Mouse (Mus musculus) embryo, embryonic 10.5 days (tissue): Measurements from ENCODE around the gene Rnf187.
"Not testable (repeated sequence)": the region's sequence is repeated elsewhere in the genome, so short reads cannot be mapped to it uniquely, and the experiment has no call there.

Source experiments
- DNase-seq: peaks from one replicate; pipeline ENCODE4 v3.0.0-alpha.2; 2015; ENCODE audit warnings: low spot score

Gene Rnf187

GRCm38 (mm10) chr11:58965001-58965760 lies 26.5 kb upstream of the Rnf187 start:
- DNase-seq: no peak

- no peak for DNase-seq
These were observed 25.5 kb upstream of the Rnf187 start for GRCm38 (mm10) chr11:58964216-58964615.

GRCm38 (mm10) chr11:58963543-58963942 lies 24.8 kb upstream of the Rnf187 start:
- no peak for DNase-seq

- DNase-seq: no peak
These were observed 22.9 kb upstream of the Rnf187 start for GRCm38 (mm10) chr11:58961364-58962177.

GRCm38 (mm10) chr11:58959921-58960465 lies 21.3 kb upstream of the Rnf187 start:
- peak; percentile 88 for DNase-seq

- no peak for DNase-seq
These were observed 20.6 kb upstream of the Rnf187 start for GRCm38 (mm10) chr11:58959186-58959825.

GRCm38 (mm10) chr11:58958536-58958935 lies 19.8 kb upstream of the Rnf187 start:
- DNase-seq: no peak

- no peak for DNase-seq
These were observed 18.7 kb upstream of the Rnf187 start for GRCm38 (mm10) chr11:58957226-58957914.

GRCm38 (mm10) chr11:58955868-58956257 lies 17.1 kb upstream of the Rnf187 start:
- DNase-seq: no peak

GRCm38 (mm10) chr11:58955143-58955867 lies 16.6 kb upstream of the Rnf187 start:
- DNase-seq: peak; percentile 65

- peak; percentile 99 for DNase-seq
These were observed 15.9 kb upstream of the Rnf187 start, which contains the start of the genes Hist3h2a and Trim17 for GRCm38 (mm10) chr11:58954420-58955142. Gene Hist3h2a, plus strand, starts transcription at chr11:58954685. Gene Trim17, plus strand, starts transcription at chr11:58954685.

- not testable (repeated sequence) for DNase-seq
These were observed 15.4 kb upstream of the Rnf187 start for GRCm38 (mm10) chr11:58954170-58954419.

GRCm38 (mm10) chr11:58953351-58954169 lies 14.8 kb upstream of the Rnf187 start:
- DNase-seq: peak; percentile 78

GRCm38 (mm10) chr11:58951210-58951609 lies 12.5 kb upstream of the Rnf187 start:
- no peak for DNase-seq

GRCm38 (mm10) chr11:58949480-58950431 lies 11.0 kb upstream of the Rnf187 start:
- peak; percentile 79 for DNase-seq

- peak; percentile 92 for DNase-seq
These were observed 10.1 kb upstream of the Rnf187 start, which contains the start of gene Hist3h2ba for GRCm38 (mm10) chr11:58948542-58949479. Gene Hist3h2ba, plus strand, starts transcription at chr11:58948920.
